Mouse (Mus musculus): ENCODE measurements around the gene Hnrnpul1. TPM values are rescaled to one million over a fixed set of nuclear protein-coding genes. Genes with fewer than 3 reads are reported as not detected.

Hnrnpul1 gene
- polyA plus RNA-seq, 1 experiment from 2014 or later, result 77.2 TPM

GRCm38 (mm10) chr7:25703793-25704494 lies 50.6 kb downstream of the Hnrnpul1 start:
- Histone ChIP-seq H3K4me2 (replicated peaks; ENCODE audit: low read depth, low read length) (no peak overlapping the region), H3K36me3 (ENCODE audit: control insufficient read depth, insufficient read depth, low read length) (no peaks in the 10 kb centered on the region)
- WGBS, result 36% methylated on average over 10 of the region's 10 CpGs

DNA sequence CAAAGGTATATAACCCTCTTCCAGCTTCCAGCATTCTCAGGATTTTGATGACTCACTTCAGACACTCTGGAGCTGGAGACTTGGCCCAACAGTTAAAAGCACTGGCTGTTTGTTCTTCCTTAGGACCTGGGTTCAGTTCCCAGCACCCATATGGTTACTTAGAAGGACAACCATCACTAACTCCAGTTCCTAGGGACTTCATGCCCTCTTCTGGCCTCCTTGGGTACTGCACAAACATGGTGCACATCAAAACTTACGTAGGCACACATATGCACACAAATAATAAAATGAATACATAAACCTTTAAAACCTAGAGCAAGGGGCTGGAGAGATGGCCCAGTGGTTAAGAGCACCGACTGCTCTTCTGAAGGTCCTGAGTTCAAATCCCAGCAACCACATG lies 52.2 kb downstream of the Hnrnpul1 start:
- no peak for ATAC-seq (ENCODE audit: insufficient number of reproducible peaks, insufficient read depth, low FRiP score, low read depth)
- Histone ChIP-seq H3K4me3 (ENCODE audit: low read depth, low read length) (no peak overlapping the region), H3K27me3 (ENCODE audit: control insufficient read depth, insufficient read depth, low read length) (no peaks in the 10 kb centered on the region), H3K9ac (replicated peaks; ENCODE audit: low read depth, low read length) (no peak overlapping the region), H3K4me2 (replicated peaks; ENCODE audit: low read depth, low read length) (no peak overlapping the region), H3K4me1 (ENCODE audit: control insufficient read depth, insufficient read depth, low read length) (peaks cover 15% of the 10 kb centered on the region; the same call in 1 of the 2 replicates), H3K27ac (ENCODE audit: low read length) (no peak overlapping the region), H3K9me3 (ENCODE audit: control insufficient read depth, low read depth, low read length) (no peaks in the 10 kb centered on the region), H3K36me3 (ENCODE audit: control insufficient read depth, insufficient read depth, low read length) (no peaks in the 10 kb centered on the region)
- WGBS, result 96% methylated on average over 2 of the region's 2 CpGs

More at GRCm38 (mm10) chr7:25703793-25704494, 50.6 kb downstream of the Hnrnpul1 start:
- peaks cover 21% of the 10 kb centered on the region; the same call in 1 of the 2 replicates for H3K4me1 ChIP-seq (ENCODE audit: control insufficient read depth, insufficient read depth, low read length)
- H3K4me3 ChIP-seq (ENCODE audit: low read depth, low read length), result no peak overlapping the region
- H3K27ac ChIP-seq (ENCODE audit: low read length), result no peak overlapping the region
- ATAC-seq (ENCODE audit: insufficient number of reproducible peaks, insufficient read depth, low FRiP score, low read depth), result no peak
- H3K9me3 ChIP-seq (ENCODE audit: control insufficient read depth, low read depth, low read length), result no peaks in the 10 kb centered on the region
- no peaks in the 10 kb centered on the region for H3K27me3 ChIP-seq (ENCODE audit: control insufficient read depth, insufficient read depth, low read length)
- no peak overlapping the region for H3K9ac ChIP-seq (replicated peaks; ENCODE audit: low read depth, low read length)

GRCm38 (mm10) chr7:25700732-25701131 lies 53.8 kb downstream of the Hnrnpul1 start:
- Histone ChIP-seq H3K4me3 (ENCODE audit: low read depth, low read length) (no peak overlapping the region), H3K9ac (replicated peaks; ENCODE audit: low read depth, low read length) (no peak overlapping the region), H3K4me2 (replicated peaks; ENCODE audit: low read depth, low read length) (no peak overlapping the region), H3K36me3 (ENCODE audit: control insufficient read depth, insufficient read depth, low read length) (no peaks in the 10 kb centered on the region), H3K4me1 (ENCODE audit: control insufficient read depth, insufficient read depth, low read length) (0 out of 2 replicates have a peak, but pooled peaks cover under 1% of the 10 kb centered on the region), H3K27me3 (ENCODE audit: control insufficient read depth, insufficient read depth, low read length) (no peaks in the 10 kb centered on the region), H3K27ac (ENCODE audit: low read length) (no peak overlapping the region), H3K9me3 (ENCODE audit: control insufficient read depth, low read depth, low read length) (no peaks in the 10 kb centered on the region)
- WGBS, result 77% methylated on average over 12 of the region's 12 CpGs
- no peak for ATAC-seq (ENCODE audit: insufficient number of reproducible peaks, insufficient read depth, low FRiP score, low read depth)

DNA sequence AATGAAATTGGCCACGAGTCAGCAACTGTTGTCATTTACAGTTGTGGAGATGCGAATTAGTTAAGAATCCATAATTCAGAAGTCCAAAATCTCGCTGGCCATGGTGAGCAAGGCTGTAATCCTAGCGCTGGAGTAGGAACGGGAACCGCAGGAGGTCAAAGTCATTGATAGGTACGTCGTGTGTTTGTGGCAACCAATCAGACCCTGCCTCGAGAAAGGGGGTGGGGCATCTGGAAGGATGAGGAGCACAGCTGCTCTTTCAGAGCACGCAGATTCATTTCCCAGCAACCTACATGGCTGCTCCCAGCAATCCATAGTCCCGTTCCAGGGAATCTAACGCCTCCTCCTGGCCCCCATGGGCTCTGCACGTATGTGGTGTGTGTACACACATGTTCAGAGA lies 54.7 kb downstream of the Hnrnpul1 start:
- Histone ChIP-seq H3K27ac (ENCODE audit: low read length) (no peak overlapping the region), H3K4me3 (ENCODE audit: low read depth, low read length) (no peak overlapping the region), H3K27me3 (ENCODE audit: control insufficient read depth, insufficient read depth, low read length) (no peaks in the 10 kb centered on the region), H3K36me3 (ENCODE audit: control insufficient read depth, insufficient read depth, low read length) (no peaks in the 10 kb centered on the region), H3K4me1 (ENCODE audit: control insufficient read depth, insufficient read depth, low read length) (no peaks in the 10 kb centered on the region), H3K9me3 (ENCODE audit: control insufficient read depth, low read depth, low read length) (no peaks in the 10 kb centered on the region), H3K9ac (replicated peaks; ENCODE audit: low read depth, low read length) (no peak overlapping the region), H3K4me2 (replicated peaks; ENCODE audit: low read depth, low read length) (no peak overlapping the region)
- 55% methylated on average over 13 of the region's 13 CpGs for WGBS
- ATAC-seq (ENCODE audit: insufficient number of reproducible peaks, insufficient read depth, low FRiP score, low read depth), result no peak

- no peak overlapping the region for H3K4me2 ChIP-seq (replicated peaks; ENCODE audit: low read depth, low read length)
- H3K27ac ChIP-seq (ENCODE audit: low read length), result no peak overlapping the region
- H3K36me3 ChIP-seq (ENCODE audit: control insufficient read depth, insufficient read depth, low read length), result no peaks in the 10 kb centered on the region
- no peak overlapping the region for H3K4me3 ChIP-seq (ENCODE audit: low read depth, low read length)
- no peak overlapping the region for H3K9ac ChIP-seq (replicated peaks; ENCODE audit: low read depth, low read length)
- WGBS, result 65% methylated on average over 8 of the region's 8 CpGs
- ATAC-seq (ENCODE audit: insufficient number of reproducible peaks, insufficient read depth, low FRiP score, low read depth), result no peak
- H3K9me3 ChIP-seq (ENCODE audit: control insufficient read depth, low read depth, low read length), result no peaks in the 10 kb centered on the region
- 0 out of 2 replicates have a peak, but pooled peaks cover 3% of the 10 kb centered on the region for H3K4me1 ChIP-seq (ENCODE audit: control insufficient read depth, insufficient read depth, low read length)
- no peaks in the 10 kb centered on the region for H3K27me3 ChIP-seq (ENCODE audit: control insufficient read depth, insufficient read depth, low read length)
These were observed 60.5 kb downstream of the Hnrnpul1 start for GRCm38 (mm10) chr7:25694104-25694503.

DNA sequence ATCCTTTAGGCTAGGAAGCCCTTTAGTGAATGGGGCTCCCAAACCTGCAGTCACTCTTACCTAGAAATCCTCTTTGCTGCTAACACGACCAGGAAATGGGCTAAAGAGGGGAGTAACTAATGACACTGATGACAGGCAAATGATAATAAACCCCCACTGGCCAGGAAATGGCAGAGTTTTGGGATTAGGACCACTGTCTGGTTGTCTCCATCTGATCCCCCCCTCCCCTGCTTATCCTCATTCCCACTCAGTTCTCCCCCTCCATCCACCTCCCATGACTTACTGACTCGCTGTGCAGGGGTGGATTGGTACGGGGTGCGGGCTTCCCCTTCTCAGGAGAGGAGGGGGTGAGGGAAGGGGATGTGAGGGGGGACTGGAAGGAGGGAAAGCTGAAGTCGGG lies 64.5 kb downstream of the Hnrnpul1 start:
- WGBS, result 46% methylated on average over 5 of the region's 5 CpGs
- Histone ChIP-seq H3K36me3 (ENCODE audit: control insufficient read depth, insufficient read depth, low read length) (no peaks in the 10 kb centered on the region), H3K4me2 (replicated peaks; ENCODE audit: low read depth, low read length) (peak overlapping the region; percentile 97; the same call in 1 of the 2 replicates), H3K4me1 (ENCODE audit: control insufficient read depth, insufficient read depth, low read length) (peaks cover 20% of the 10 kb centered on the region; the same call in 1 of the 2 replicates), H3K27ac (ENCODE audit: low read length) (no peak overlapping the region), H3K9me3 (ENCODE audit: control insufficient read depth, low read depth, low read length) (no peaks in the 10 kb centered on the region), H3K27me3 (ENCODE audit: control insufficient read depth, insufficient read depth, low read length) (no peaks in the 10 kb centered on the region; the same call in 1 of the 2 replicates), H3K9ac (replicated peaks; ENCODE audit: low read depth, low read length) (no peak overlapping the region), H3K4me3 (ENCODE audit: low read depth, low read length) (no peak overlapping the region)
- ATAC-seq (ENCODE audit: insufficient number of reproducible peaks, insufficient read depth, low FRiP score, low read depth), result no peak

DNA sequence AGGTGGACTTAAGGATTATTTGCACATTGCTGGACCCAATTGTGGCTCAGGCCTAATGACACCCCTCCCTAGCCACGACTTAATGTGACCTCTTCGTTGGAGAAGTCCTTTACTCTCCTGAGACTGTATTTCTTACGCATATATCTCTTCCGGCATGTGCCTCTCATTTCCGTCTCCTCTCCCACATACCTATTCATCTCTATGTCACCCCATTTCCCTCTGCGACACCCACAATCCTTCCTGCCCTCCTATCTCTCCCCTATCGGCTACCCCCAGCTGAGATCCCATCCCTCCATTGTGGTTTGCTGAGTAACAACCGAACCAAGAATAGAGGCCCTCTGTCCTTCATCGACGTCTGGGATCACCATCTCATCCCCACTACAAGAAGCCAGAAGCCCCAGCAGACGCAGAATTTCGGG lies 64.9 kb downstream of the Hnrnpul1 start:
- Histone ChIP-seq H3K4me2 (replicated peaks; ENCODE audit: low read depth, low read length) (peak overlapping the region; percentile 97), H3K4me1 (ENCODE audit: control insufficient read depth, insufficient read depth, low read length) (peaks cover 20% of the 10 kb centered on the region; the same call in 1 of the 2 replicates), H3K4me3 (ENCODE audit: low read depth, low read length) (peak overlapping the region; percentile 70), H3K36me3 (ENCODE audit: control insufficient read depth, insufficient read depth, low read length) (no peaks in the 10 kb centered on the region), H3K27ac (ENCODE audit: low read length) (no peak overlapping the region), H3K27me3 (ENCODE audit: control insufficient read depth, insufficient read depth, low read length) (no peaks in the 10 kb centered on the region; the same call in 1 of the 2 replicates), H3K9ac (replicated peaks; ENCODE audit: low read depth, low read length) (peak overlapping the region; percentile 34; the same call in 1 of the 2 replicates), H3K9me3 (ENCODE audit: control insufficient read depth, low read depth, low read length) (no peaks in the 10 kb centered on the region)
- WGBS, result 8% methylated on average over 12 of the region's 12 CpGs
- no peak for ATAC-seq (ENCODE audit: insufficient number of reproducible peaks, insufficient read depth, low FRiP score, low read depth)

- Histone ChIP-seq H3K27me3 (ENCODE audit: control insufficient read depth, insufficient read depth, low read length) (no peaks in the 10 kb centered on the region; the same call in 1 of the 2 replicates), H3K4me1 (ENCODE audit: control insufficient read depth, insufficient read depth, low read length) (peaks cover 20% of the 10 kb centered on the region; the same call in 1 of the 2 replicates), H3K4me3 (ENCODE audit: low read depth, low read length) (peak overlapping the region; percentile 70), H3K9ac (replicated peaks; ENCODE audit: low read depth, low read length) (peak overlapping the region; percentile 34), H3K27ac (ENCODE audit: low read length) (peak overlapping the region; percentile 49; the same call in 1 of the 2 replicates), H3K4me2 (replicated peaks; ENCODE audit: low read depth, low read length) (peak overlapping the region; percentile 97), H3K9me3 (ENCODE audit: control insufficient read depth, low read depth, low read length) (no peaks in the 10 kb centered on the region), H3K36me3 (ENCODE audit: control insufficient read depth, insufficient read depth, low read length) (no peaks in the 10 kb centered on the region)
- WGBS, result under 1% methylated on average over 48 of the region's 52 CpGs
- ATAC-seq (ENCODE audit: insufficient number of reproducible peaks, insufficient read depth, low FRiP score, low read depth), result peak; percentile 73
These were observed 65.6 kb downstream of the Hnrnpul1 start for GRCm38 (mm10) chr7:25688810-25689586.
